Mouse (Mus musculus): ENCODE measurements around the gene Rpl6.

DNA sequence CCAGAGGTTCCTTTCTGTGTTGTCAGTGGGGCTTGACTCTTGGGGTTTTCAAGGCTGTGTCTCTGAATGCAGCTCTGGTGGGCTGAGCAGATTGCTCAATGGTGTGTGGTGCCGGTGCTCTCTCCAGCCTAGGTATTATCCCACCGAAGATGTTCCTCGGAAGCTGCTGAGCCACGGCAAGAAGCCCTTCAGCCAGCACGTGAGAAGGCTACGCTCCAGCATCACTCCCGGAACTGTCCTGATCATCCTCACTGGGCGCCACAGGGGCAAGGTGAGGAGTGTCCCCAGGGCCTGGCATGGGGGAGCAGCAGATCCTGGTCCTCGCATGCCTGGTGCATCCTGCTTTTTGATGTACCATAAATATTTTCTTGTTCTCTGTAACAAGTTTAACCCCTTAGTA is 2.3 kb downstream of the Rpl6 start:
- TF ChIP-seq POLR2A (IDR thresholded peaks at IDR 0.05; ENCODE audit: extremely low read depth, insufficient read depth, low read length): no peak
- no peak for TF ChIP-seq CTCF (IDR thresholded peaks at IDR 0.05; ENCODE audit: extremely low read depth, insufficient read depth, low read length)
